Mouse (Mus musculus): ENCODE measurements around the gene Tnfrsf23.
"Not testable (repeated sequence)": the region's sequence is repeated elsewhere in the genome, so short reads cannot be mapped to it uniquely, and the experiment has no call there.

Gene Tnfrsf23

GRCm38 (mm10) chr7:143685359-143686067 is at the start of gene Tnfrsf23:
TSS of gene Tnfrsf23 (minus strand) at chr7:143685872.
- DNase-seq = peak; percentile 56

GRCm38 (mm10) chr7:143733746-143734145 is 48.1 kb upstream of the Tnfrsf23 start:
- no peak for DNase-seq

DNA sequence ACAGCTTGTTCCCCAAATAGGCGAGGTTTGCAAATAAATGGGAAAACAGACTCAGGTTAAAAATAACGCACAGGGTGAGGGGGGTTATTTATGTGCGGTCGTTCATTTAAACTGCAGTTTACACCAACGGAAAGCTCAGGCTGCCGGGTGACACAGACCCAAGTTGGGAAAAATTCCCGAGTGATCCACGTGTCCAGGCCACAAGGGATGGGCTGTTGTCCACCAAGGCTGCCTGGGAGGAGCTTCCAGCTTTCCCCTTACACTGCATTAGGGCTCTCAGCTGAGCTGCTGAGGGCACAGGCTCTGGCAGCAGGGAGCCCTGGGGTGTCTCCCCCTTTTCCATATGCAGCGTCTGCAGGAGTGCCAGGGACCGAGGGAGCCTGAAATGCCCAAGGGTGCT is 44.2 kb upstream of the Tnfrsf23 start:
- no peak for DNase-seq

DNA sequence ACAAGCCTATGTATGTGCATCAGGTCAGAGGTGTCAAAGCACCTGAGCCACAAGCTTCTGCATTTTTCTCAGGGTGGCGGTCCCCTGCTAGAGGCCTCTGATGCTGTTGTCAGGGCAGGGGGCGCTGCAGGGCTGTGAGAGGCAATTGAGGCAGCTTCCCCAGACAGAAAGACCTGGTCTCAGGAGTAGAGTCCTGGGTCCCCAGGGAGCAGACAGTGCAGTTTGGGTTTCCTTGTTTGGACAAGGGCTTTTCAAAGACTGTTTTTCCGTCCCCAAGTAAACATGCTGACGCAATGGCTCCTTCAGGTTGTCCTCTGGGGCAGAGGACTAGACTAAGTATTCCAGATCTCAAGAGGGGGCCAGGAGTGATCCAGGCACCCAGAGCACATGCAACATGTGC is 40.7 kb upstream of the Tnfrsf23 start:
- no peak for DNase-seq

GRCm38 (mm10) chr7:143723841-143724240 is 38.2 kb upstream of the Tnfrsf23 start:
- no peak for DNase-seq

DNA sequence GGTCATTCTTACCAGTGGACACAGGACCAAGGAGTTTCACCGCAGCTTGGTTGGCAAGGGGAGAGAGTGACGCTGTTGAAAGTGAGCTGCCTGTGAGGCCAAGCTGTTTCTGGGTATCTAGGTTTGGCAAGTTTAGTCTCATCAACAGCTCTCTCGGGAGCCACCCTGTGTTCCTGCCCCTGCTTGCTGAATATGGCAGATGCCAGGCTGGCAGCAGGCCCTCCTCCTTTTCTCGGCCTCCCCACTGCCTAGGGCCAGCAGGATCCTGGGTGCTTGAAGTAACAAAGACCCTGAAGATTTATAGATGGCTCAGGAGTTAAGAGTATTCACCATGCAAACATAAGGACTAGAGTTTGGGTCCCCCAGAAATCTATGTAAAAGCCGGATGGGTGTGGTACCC is 37.0 kb upstream of the Tnfrsf23 start:
- DNase-seq = no peak

GRCm38 (mm10) chr7:143717811-143718210 is 32.1 kb upstream of the Tnfrsf23 start:
- no peak for DNase-seq

- no peak for DNase-seq
Observed at GRCm38 (mm10) chr7:143713421-143713820, 27.7 kb upstream of the Tnfrsf23 start.

- peak; percentile 40 for DNase-seq
Observed at GRCm38 (mm10) chr7:143712771-143713348, 27.2 kb upstream of the Tnfrsf23 start.

DNA sequence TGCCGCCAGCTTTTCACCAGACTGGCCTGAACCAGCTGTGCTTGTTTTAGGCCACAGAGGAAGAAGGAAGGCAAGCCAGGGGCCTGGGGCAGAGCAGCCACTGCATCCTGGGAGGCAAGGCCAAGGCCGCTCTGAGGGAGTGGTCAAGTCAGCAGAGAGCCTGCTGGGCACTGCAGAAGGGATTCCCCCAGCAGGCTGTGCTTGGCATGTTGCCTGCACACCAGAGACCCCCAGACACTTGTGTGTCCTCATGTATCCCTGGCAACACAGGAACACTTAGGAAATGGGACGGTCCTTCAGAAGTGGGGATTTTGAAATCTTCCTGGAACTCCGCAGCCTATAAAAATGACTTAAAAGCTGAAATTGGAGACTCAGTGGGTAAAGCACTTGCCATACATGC is 26.4 kb upstream of the Tnfrsf23 start:
- no peak for DNase-seq

GRCm38 (mm10) chr7:143711381-143711780 is 25.7 kb upstream of the Tnfrsf23 start:
- no peak for DNase-seq

DNA sequence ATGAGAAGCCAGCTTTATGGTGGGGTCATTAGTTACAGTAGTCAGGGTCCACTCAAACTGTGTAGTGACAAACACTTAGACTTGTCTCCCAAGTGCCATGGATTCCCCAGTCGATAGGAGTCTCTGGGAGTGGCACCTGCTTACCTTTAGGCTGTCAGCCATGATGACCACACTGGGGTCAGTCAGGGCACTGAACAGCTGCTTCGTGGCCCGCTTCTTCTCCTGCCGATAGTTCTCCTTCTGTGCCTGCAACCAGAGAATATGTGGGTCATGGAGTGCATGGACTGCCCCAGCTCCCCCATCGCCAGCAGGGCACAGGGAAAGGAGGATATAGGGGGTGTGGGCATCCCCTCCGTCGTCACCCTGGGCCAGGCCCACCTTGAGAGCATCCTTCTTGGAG is 23.7 kb upstream of the Tnfrsf23 start:
- DNase-seq = no peak

DNA sequence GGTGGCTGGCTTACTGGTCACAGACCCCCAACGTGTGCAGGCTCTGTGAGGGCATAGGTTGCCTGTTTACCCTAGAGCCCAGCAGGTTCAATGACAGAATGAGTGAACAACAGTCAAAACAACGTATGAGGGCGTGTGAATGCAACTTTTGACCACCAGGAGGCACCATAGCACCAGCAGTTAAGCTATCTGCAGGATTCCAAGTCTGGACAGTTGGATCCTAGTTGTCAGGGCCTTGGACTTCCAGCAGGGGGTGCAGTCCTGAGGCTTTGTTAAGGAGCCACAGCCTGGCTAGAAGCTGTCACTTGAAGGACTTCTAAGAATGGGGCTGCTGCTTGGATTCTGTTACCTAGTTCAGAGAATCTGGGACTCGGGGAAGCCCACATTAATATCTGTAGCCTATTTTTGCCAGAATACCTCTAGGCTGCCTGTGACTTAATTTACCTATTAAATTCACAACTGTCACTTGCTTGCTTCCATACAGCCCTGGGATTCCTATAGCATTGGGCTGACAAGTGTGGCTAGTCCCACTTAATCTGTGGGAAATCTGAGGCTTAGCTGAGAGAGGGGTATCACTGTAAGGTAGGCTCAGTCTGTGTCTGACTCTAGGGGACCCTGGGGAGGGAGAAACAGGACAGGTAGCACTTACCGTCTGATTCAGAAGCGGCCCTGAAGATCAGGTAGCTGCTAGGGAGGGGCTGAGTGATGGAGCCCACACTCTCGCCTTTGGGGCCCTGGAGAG is 21.2 kb upstream of the Tnfrsf23 start:
- peak; percentile 89 for DNase-seq

DNA sequence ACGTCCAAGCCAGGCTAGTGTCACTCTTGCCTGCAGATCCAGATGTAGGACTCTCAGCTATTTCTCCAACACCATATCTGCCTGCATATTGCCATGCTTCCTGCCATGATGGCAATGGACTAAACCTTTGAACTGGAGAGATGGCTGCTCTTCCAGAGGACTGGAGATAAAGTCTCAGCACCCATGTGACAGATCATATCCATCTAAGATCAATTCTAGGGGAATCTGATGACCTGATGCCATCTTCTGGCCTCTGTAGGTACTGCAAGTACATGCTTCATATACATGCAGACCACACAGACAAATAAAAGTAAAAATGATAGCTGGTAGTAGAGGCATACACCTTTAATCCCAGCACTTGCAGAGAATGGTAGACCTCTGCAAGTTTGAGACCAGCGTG is 10.5 kb upstream of the Tnfrsf23 start:
- peak; percentile 55 for DNase-seq

GRCm38 (mm10) chr7:143694550-143694949 is 8.9 kb upstream of the Tnfrsf23 start:
- DNase-seq = no peak

GRCm38 (mm10) chr7:143692746-143693510 is 7.3 kb upstream of the Tnfrsf23 start:
- DNase-seq = no peak

DNA sequence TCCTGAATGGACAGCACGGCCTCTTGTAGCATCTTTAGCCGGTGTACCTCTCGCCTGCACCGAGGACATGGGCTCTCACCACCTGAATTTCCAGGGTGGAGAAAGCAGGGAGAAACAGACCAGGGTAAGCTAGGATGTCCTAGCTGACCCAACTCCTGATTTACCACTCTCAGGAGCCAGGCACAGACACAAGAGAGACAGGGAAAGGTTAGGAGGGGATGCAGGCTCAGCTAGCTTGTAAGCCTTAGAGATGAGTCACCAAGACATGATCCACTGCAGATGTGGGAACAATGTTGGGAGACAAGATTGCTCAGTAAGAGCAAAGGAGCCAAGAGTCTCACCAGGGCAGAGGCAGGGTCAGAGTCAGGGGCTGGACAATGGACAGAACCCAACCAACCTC is 6.2 kb upstream of the Tnfrsf23 start:
- DNase-seq = no peak

- DNase-seq = no peak
Observed at GRCm38 (mm10) chr7:143691181-143691580, 5.5 kb upstream of the Tnfrsf23 start.

DNA sequence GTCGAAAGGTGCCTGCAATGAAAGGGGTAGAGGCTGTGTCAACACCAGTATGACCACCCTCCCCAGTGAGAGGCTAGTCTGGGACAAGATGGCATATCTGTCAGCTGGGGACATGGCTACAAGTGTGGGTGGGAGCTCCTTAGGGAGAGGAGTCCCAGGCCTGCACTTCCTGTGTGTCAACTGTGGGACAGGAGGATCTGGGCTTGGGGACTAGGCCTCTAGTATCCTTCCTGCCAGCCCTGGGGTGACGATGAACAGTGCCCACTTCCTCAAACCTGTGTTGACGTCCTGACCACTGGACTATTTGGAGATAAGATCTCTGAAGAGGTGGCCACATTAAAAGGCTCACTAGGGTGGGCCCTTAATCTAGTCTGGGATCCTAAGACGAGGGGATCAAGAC is 4.3 kb upstream of the Tnfrsf23 start:
- DNase-seq = no peak

- no peak for DNase-seq
Observed at GRCm38 (mm10) chr7:143689481-143689880, 3.8 kb upstream of the Tnfrsf23 start.

DNA sequence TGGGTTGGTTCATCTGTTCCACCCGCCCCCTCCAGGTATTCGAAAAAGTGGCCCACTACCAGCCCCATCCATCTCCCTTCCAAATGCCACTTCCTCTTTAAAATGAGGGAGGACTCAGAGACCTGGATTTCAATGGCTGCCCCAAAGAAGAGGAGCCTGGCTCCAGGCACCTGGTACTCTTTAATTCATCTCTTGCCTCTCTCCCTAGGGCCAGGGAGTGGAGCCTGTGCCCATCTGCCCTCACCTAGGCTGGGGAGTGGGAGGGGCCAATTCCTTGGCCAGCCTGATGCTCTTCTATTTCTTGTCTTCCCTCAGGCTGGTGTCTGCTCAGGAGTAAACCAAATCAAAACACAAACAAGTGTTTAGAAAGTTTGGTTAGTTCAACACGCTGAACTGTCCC is 1.0 kb upstream of the Tnfrsf23 start:
- not testable (repeated sequence) for DNase-seq

GRCm38 (mm10) chr7:143686191-143686590 is 519 bp upstream of the Tnfrsf23 start:
- not testable (repeated sequence) for DNase-seq

- not testable (repeated sequence) for DNase-seq
Observed at GRCm38 (mm10) chr7:143684569-143684968, 1.1 kb downstream of the Tnfrsf23 start.

All from thymus, postnatal 25 days (tissue).